Mouse (Mus musculus) CH12.LX (cell line): ENCODE measurements around the gene Chuk. TPM values are rescaled to one million over a fixed set of nuclear protein-coding genes. Genes with fewer than 3 reads are reported as not detected.

Experiments
- DNase-seq: peaks from one replicate; pipeline ENCODE4 v3.0.0-alpha.2; 2013; ENCODE audit errors: extremely low read depth
- H3K27ac ChIP-seq: 2 replicates; pipeline ENCODE4 v1.5.1; 2012; ENCODE audit warnings: low read depth, mild to moderate bottlenecking, control low read depth, moderate library complexity; ENCODE audit not compliant: insufficient read depth
- H3K27me3 ChIP-seq: replicated peaks from 2 replicates; pipeline ENCODE3; 2012; ENCODE audit warnings: inconsistent platforms
- H3K36me3 ChIP-seq, 2 experiments: replicated peaks in 1 of 2; 2 replicates each; pipeline versions ENCODE3 to v1.6.1; 2012; ENCODE audit warnings: inconsistent platforms in 1 of 2, low read length in 1 of 2, mild to moderate bottlenecking in 1 of 2, mixed read lengths in 1 of 2, moderate library complexity in 1 of 2; ENCODE audit not compliant: control insufficient read depth in 1 of 2, insufficient read depth in 1 of 2
- H3K4me1 ChIP-seq, 2 experiments: 2 replicates each; pipeline ENCODE4 v1.6.1; 2012; ENCODE audit warnings: inconsistent platforms in 1 of 2, moderate library complexity in 1 of 2; ENCODE audit not compliant: insufficient read depth in 2 of 2, control insufficient read depth in 1 of 2
- H3K4me2 ChIP-seq: 2 replicates; pipeline ENCODE4 v1.6.1; 2012; ENCODE audit warnings: low read depth, mild to moderate bottlenecking, control low read depth; ENCODE audit not compliant: poor library complexity, insufficient read depth, severe bottlenecking
- H3K4me3 ChIP-seq, 3 experiments: fragments of 150-350 bp in 1 of 3; sonication (generic) in 1 of 3; replicated peaks in 1 of 3; 2 replicates each; pipeline versions ENCODE3 to v1.5.1; 2011 to 2012; ENCODE audit warnings: low read depth in 2 of 3, low read length in 2 of 3, mild to moderate bottlenecking in 2 of 3, moderate library complexity in 2 of 3, control low read depth in 1 of 3, improper control_type of control experiment in 1 of 3, inconsistent platforms in 1 of 3, mixed read lengths in 1 of 3; ENCODE audit not compliant: poor library complexity in 1 of 3
- H3K79me2 ChIP-seq: replicated peaks from 2 replicates; pipeline ENCODE4 v1.6.1; 2012; ENCODE audit warnings: mild to moderate bottlenecking, moderate library complexity; ENCODE audit not compliant: control insufficient read depth, poor library complexity, insufficient read depth, severe bottlenecking; ENCODE audit errors: extremely low read depth
- H3K9ac ChIP-seq: 2 replicates; pipeline ENCODE4 v1.6.1; 2012; ENCODE audit warnings: low read depth, mild to moderate bottlenecking, control low read depth, moderate library complexity; ENCODE audit not compliant: insufficient read depth
- H3K9me3 ChIP-seq: replicated peaks from 2 replicates; pipeline ENCODE3; 2012; ENCODE audit warnings: low read length, inconsistent platforms, mixed read lengths
- BHLHE40 ChIP-seq: IDR thresholded peaks from 2 replicates; pipeline ENCODE4 v1.6.1; 2011; ENCODE audit warnings: mild to moderate bottlenecking, low read depth, low read length, improper control_type of control experiment
- CHD1 ChIP-seq: IDR thresholded peaks from 2 replicates; pipeline ENCODE4 v1.6.1; 2012; ENCODE audit warnings: low read depth, low read length, improper control_type of control experiment, inconsistent platforms
- E2F4 ChIP-seq: IDR thresholded peaks from 2 replicates; pipeline ENCODE4 v1.6.1; 2011; ENCODE audit warnings: low read depth, low read length, improper control_type of control experiment; ENCODE audit not compliant: insufficient replicate concordance
- ELF1 ChIP-seq: IDR thresholded peaks from 2 replicates; pipeline ENCODE4 v1.6.1; 2014; ENCODE audit warnings: low read depth, mild to moderate bottlenecking, inconsistent platforms, low read length, improper control_type of control experiment
- ETS1 ChIP-seq: conservative IDR thresholded peaks from 2 replicates; pipeline ENCODE4 v1.6.1; 2012; ENCODE audit warnings: low read depth, mild to moderate bottlenecking, inconsistent platforms, low read length, improper control_type of control experiment, moderate library complexity
- HCFC1 ChIP-seq: IDR thresholded peaks from 2 replicates; pipeline ENCODE4 v1.6.1; 2012; ENCODE audit warnings: low read depth, mild to moderate bottlenecking, inconsistent platforms, low read length, improper control_type of control experiment
- KAT2A ChIP-seq: IDR thresholded peaks from 2 replicates; pipeline ENCODE4 v1.6.1; 2012; ENCODE audit warnings: low read length, improper control_type of control experiment, inconsistent platforms; ENCODE audit not compliant: insufficient replicate concordance
- MAX ChIP-seq: IDR thresholded peaks from 2 replicates; pipeline ENCODE4 v1.6.1; 2011; ENCODE audit warnings: low read length, improper control_type of control experiment
- MEF2A ChIP-seq: IDR thresholded peaks from 2 replicates; pipeline ENCODE4 v1.6.1; 2014; ENCODE audit warnings: low read depth, mild to moderate bottlenecking, inconsistent platforms, low read length, improper control_type of control experiment, borderline replicate concordance
- MXI1 ChIP-seq: IDR thresholded peaks from 2 replicates; pipeline ENCODE4 v1.6.1; 2011; ENCODE audit warnings: mild to moderate bottlenecking, low read depth, low read length, improper control_type of control experiment
- MYC ChIP-seq: IDR thresholded peaks from 2 replicates; pipeline ENCODE4 v1.6.1; 2011; ENCODE audit warnings: low read depth, mild to moderate bottlenecking, improper control_type of control experiment, low read length
- NELFE ChIP-seq: IDR thresholded peaks from 2 replicates; pipeline ENCODE4 v1.6.1; 2011; ENCODE audit warnings: low read depth, low read length, improper control_type of control experiment
- NRF1 ChIP-seq: IDR thresholded peaks from 2 replicates; pipeline ENCODE4 v1.6.1; 2014; ENCODE audit warnings: low read depth, mild to moderate bottlenecking, inconsistent platforms, low read length, improper control_type of control experiment, moderate library complexity
- POLR2A ChIP-seq: IDR thresholded peaks from 2 replicates; pipeline ENCODE4 v1.6.1; 2011; ENCODE audit warnings: low read depth, mild to moderate bottlenecking, improper control_type of control experiment, low read length
- SIN3A ChIP-seq: IDR thresholded peaks from 2 replicates; pipeline ENCODE4 v1.6.1; 2012; ENCODE audit warnings: low read length, improper control_type of control experiment, inconsistent platforms
- SMC3 ChIP-seq: IDR thresholded peaks from 2 replicates; pipeline ENCODE4 v1.6.1; 2011; ENCODE audit warnings: low read depth, low read length, improper control_type of control experiment
- TBP ChIP-seq: conservative IDR thresholded peaks from 2 replicates; pipeline ENCODE4 v1.6.1; 2011; ENCODE audit warnings: low read depth, low read length, improper control_type of control experiment
- TCF12 ChIP-seq: IDR thresholded peaks from 2 replicates; pipeline ENCODE4 v1.6.1; 2014; ENCODE audit warnings: low read depth, mild to moderate bottlenecking, inconsistent platforms, low read length, improper control_type of control experiment
- ZMIZ1 ChIP-seq: IDR thresholded peaks from 2 replicates; pipeline ENCODE4 v1.6.1; 2012; ENCODE audit warnings: low read depth, mild to moderate bottlenecking, inconsistent platforms, low read length, improper control_type of control experiment
- ZNF384 ChIP-seq: IDR thresholded peaks from 2 replicates; pipeline ENCODE4 v1.6.1; 2012; ENCODE audit warnings: low read depth, low read length, improper control_type of control experiment, inconsistent platforms
- dilution Hi-C: fragments of 300-500 bp; cut with MboI; formaldehyde crosslinking; loops from 2 replicates; pipeline ENCODE4 v1.14.3; 2020; ENCODE audit warnings: low sequenced_read_pairs; ENCODE audit not compliant: extremely low pct_unique_long_range_greater_than_20kb, extremely low pct_ligation_motif_present
- in situ Hi-C: fragments of 300-500 bp; cut with MboI; formaldehyde crosslinking; loops from 3 replicates; pipeline ENCODE4 v1.14.3; 2019; ENCODE audit warnings: low sequenced_read_pairs, low pct_ligation_motif_present, low pct_unique_long_range_greater_than_20kb, mixed read lengths
- polyA plus RNA-seq: library from polyadenylated mRNA; unstranded; fragments of >175 nt; gene quantifications from 2 replicates; pipeline ENCODE4 v1.2.1, GENCODE M21; 2012; ENCODE audit warnings: low read depth; ENCODE audit not compliant: insufficient read length
- total RNA-seq, 2 experiments: library from RNA; depleted of rRNA; stranded (reverse); fragments of 300-350 nt in 1 of 2; fragments of >200 nt in 1 of 2; gene quantifications; 2 replicates each; pipeline ENCODE4 v1.2.3; 2012 to 2014

The Chuk gene
- total and polyA plus RNA-seq, 3 experiments, result 36.9 to 82.4 (median 42.7) TPM

DNA sequence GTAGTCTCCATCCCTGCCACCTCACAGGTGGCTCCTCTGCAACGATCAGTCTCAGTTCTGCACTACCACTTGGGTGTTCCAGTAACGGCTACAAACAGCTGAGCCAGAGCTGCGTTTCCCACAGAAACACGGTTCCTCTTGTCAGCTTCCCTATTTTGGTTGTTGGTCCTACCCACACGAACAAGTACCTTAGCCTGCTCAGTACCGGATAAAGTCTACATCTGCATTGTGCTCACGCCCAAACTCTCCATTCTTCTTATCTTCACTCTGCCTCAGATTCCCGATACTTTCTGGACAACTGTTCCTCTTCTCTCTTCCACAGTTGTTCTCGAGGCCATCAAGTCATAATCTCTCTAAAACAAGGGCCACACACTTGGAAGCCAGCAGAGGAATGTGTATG is 37.1 kb upstream of the Chuk start:
- Histone ChIP-seq H3K36me3 (peaks cover 38 to 50% of the 10 kb centered on the region in 2 experiments), H3K4me1 (peaks cover 7 to 24% of the 10 kb centered on the region in 2 experiments; a peak in 3 of 4 replicates), H3K4me3 (peak overlapping the region in 1 of 3 experiments; percentile 11), H3K27me3 (no peaks in the 10 kb centered on the region), H3K9ac (peak overlapping the region; percentile 77), H3K27ac (no peak overlapping the region), H3K9me3 (no peaks in the 10 kb centered on the region), H3K4me2 (peak overlapping the region; percentile 97), H3K79me2 (peaks cover 21% of the 10 kb centered on the region)
- dilution Hi-C loops, result no loop called here
- TF ChIP-seq KAT2A, result no peak
- TF ChIP-seq ETS1, result 0 out of 2 replicates have a peak, but pooled peaks have one; percentile 9
- peak; percentile 55 for DNase-seq
- in situ Hi-C loops, result no loop called here

DNA sequence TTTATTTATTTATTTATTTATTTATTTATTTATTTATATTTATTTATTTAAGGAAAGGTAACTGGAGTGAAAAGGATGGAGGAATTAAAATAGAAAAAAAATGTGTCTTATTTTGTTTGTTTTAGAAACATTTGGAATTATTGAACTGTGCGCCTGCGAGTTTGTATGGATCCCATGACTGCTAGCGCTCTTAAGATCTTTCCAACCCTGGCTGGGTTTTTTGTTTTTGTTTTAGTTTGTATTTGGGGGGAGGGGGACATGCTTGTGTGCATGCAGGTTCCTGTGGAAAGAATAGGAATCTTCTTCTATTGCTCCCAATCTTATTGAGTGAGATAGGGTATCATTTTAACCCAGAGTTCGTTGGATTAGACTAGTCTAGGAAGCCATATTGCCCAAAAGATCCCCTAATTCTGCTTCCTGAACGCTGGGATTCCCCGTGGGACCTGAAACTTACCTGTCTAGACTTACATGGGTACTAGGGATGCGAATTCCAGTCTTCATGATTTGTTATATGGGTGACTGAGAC is 28.7 kb upstream of the Chuk start:
- H3K9ac ChIP-seq, result no peak overlapping the region
- DNase-seq, result no peak
- peaks cover 25 to 52% of the 10 kb centered on the region in 2 experiments for H3K36me3 ChIP-seq
- no peak overlapping the region for H3K27ac ChIP-seq
- no peaks in the 10 kb centered on the region for H3K27me3 ChIP-seq
- H3K4me3 ChIP-seq, result no peak overlapping the region
- H3K4me2 ChIP-seq, result peak overlapping the region; percentile 16; the same call in 1 of the 2 replicates
- no peaks in the 10 kb centered on the region for H3K9me3 ChIP-seq
- dilution Hi-C loops (no loop called here), in situ Hi-C loops (no loop called here)
- peaks cover 3 to 14% of the 10 kb centered on the region in 2 experiments; a peak in 3 of 4 replicates for H3K4me1 ChIP-seq
- no peak for TF ChIP-seq MEF2A
- TF ChIP-seq CHD1, result no peak
- H3K79me2 ChIP-seq, result peaks cover 18% of the 10 kb centered on the region

- H3K27me3 ChIP-seq, result no peaks in the 10 kb centered on the region
- peak; percentile 89 for DNase-seq
- peak within 1 kb of the TSS; percentile 97 for H3K4me2 ChIP-seq
- H3K4me3 ChIP-seq, result peak within 1 kb of the TSS; percentile 76 to 90 (median 87)
- no peaks in the 10 kb centered on the region for H3K9me3 ChIP-seq
- H3K9ac ChIP-seq, result peak within 1 kb of the TSS; percentile 55
- in situ Hi-C loops, result no loop called here
- dilution Hi-C loops, result no loop called here
- peaks cover 16% of the 10 kb centered on the region for H3K79me2 ChIP-seq
- H3K27ac ChIP-seq, result peak within 1 kb of the TSS; percentile 47; the same call in 1 of the 2 replicates
- peaks cover 3 to 14% of the 10 kb centered on the region in 2 experiments; a peak in 3 of 4 replicates for H3K4me1 ChIP-seq
- H3K36me3 ChIP-seq, result peaks cover 31 to 54% of the 10 kb centered on the region in 2 experiments
- no peak for TF ChIP-seq SMC3
- no peak for TF ChIP-seq ZNF384
- no peak; the same call in 1 of the 2 replicates for TF ChIP-seq ZMIZ1
- peak; percentile 89 for TF ChIP-seq ELF1
- TF ChIP-seq POLR2A, result peak; percentile 76
- TF ChIP-seq NRF1, result peak; percentile 15; the same call in 1 of the 2 replicates
- 0 out of 2 replicates have a peak, but pooled peaks have one; percentile 40 for TF ChIP-seq E2F4
- peak; percentile 94 for TF ChIP-seq MXI1
- no peak for TF ChIP-seq BHLHE40
- TF ChIP-seq MYC, result peak; percentile 77
- TF ChIP-seq NELFE, result peak; percentile 88
- TF ChIP-seq HCFC1, result peak; percentile 86
- TF ChIP-seq TBP, result 0 out of 2 replicates have a peak, but pooled peaks have one; percentile 23
- TF ChIP-seq MAX, result peak; percentile 74; the same call in 1 of the 2 replicates
- peak; percentile 68; the same call in 1 of the 2 replicates for TF ChIP-seq KAT2A
- TF ChIP-seq SIN3A, result peak; percentile 89
- TF ChIP-seq TCF12, result peak; percentile 68
- peak; percentile 37; the same call in 1 of the 2 replicates for TF ChIP-seq MEF2A
Measured at GRCm38 (mm10) chr19:44135072-44135959, 28.0 kb upstream of the Chuk start, which contains the start of gene Cwf19l1. Gene Cwf19l1, minus strand, starts transcription at chr19:44135876.
